Mouse (Mus musculus) heart, postnatal 25 days (tissue): ENCODE measurements around the gene Stxbp4. TPM values are rescaled to one million over a fixed set of nuclear protein-coding genes. Genes with fewer than 3 reads are reported as not detected.

Source experiments
- DNase-seq: peaks from one replicate; pipeline ENCODE4 v3.0.0; 2022; ENCODE audit warnings: low spot score
- intact Hi-C: fragments of 180-260 bp; cut with DNase I; formaldehyde crosslinking; loops from one replicate; pipeline ENCODE4 v1.15.1; 2025
- total RNA-seq, 2 experiments: library from RNA; stranded (reverse); gene quantifications; 2 replicates each; pipeline ENCODE4 v1.2.3; 2021

The Stxbp4 gene
- total RNA-seq, 2 experiments from 2014 or later: 5.0 to 5.8 TPM

DNA sequence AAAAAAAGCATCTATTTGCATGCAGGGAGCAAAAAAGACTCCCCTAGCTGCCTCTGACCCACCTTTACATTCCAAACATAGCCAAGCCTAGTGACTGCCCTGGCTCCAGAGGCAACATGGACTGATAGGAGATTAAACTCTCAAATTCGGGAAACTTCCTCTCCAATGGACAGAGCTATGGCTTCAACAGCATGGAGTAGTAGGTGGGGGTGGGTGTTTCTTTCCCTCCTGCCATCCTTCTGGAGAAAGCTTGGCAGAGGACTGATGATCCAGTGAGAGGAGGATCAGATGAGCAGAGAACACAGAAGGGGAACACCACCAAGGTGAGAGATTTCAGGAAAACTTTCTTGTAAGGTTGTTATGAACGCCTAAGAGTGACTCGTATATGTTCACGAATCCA is 14.7 kb upstream of the Stxbp4 start:
- no peak for DNase-seq
- intact Hi-C loops: no loop called here

DNA sequence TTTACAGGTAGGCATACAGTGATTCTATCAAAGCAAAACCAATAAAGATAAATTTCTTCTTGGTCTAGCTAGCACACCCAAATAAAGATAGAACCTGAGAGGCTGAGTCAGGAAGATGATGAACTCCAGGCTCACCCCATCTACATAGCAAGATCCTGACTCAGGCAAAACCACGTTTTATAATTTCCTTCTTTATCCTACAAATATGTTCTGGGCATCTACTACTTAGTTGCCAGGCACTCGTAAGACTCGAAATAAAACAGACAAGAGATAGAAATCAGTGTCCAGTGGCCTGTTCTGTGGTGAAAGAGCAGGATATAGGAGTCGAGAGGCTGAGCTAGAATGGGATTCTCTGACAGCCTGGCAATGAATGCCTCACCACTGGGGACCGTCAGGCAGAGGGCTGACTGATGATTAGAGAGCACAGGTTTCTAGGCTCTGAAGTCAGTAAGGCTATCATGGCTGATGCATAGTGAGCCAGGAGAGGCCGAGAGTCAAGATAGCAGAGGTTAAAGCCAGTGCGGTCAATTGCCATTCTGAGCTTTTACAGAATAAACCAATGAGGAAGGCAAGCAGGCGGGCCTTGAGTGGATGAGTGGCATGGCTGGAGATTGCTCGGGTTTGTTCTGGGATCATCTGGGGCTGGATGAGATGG is 12.5 kb upstream of the Stxbp4 start:
- DNase-seq: no peak
- intact Hi-C loops: no loop called here

DNA sequence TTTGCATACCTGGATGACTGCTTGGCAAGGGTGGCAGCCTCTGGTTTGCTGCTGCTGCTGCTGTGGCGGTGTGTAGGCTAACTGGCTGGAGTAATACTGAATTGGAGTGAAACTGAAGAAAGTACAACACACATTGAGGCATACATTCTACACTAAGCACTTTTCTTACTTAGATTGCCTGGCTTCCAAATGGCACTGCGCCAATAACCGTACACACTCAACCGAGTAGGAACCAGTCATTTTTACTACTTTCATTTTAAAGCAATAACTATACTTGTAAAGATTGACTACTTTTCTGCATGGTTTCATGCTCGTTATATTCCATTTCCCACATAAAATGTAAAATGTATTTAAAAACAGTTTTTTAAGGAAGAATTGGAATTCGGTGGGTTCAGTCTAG is 11.9 kb upstream of the Stxbp4 start:
- no peak for DNase-seq
- intact Hi-C loops: no loop called here

DNA sequence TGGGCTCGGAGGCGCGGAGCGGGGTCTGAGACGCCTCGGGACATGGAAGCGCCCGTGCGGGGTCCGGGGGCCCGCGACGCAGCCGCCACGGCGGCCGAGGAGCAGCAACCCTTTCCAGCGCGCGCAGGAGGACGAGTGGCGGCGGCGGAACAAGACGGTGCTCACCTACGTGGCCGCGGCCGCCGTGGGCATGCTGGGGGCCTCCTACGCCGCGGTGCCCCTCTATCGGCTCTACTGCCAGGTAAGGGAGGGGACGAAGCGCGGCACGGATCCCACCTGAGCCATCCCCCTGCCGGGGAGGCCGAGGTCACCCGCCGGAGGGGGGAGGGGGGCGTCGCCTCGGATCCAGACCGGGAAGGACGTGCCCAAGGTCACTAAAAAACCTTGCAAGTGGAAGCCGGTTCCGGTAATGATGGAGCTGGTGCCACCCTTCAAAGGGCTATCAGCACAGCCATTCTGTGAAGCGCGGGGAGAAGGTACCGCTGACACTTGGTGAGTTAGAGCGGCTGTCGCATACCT is 487 bp upstream of the Stxbp4 start:
- intact Hi-C loops: no loop called here
- DNase-seq: no peak

DNA sequence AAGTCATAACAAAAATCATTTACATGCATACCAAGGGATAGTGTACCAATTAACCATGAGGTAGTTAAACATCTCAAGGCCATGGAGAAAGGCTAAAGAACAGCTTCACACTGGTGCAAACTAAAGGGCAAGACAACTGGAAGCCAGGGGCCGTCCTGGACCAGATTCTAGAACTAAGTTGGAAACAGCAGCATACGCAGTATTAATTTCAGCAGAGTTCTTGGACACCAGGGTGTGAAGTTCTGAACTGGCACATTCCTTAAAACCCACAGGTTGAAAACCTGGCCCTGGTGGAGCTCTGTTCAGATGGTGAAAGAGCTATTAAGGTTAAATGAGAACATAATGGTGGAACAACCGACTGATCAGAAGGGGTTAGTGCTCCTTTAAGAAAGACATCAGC is 3.2 kb downstream of the Stxbp4 start:
- intact Hi-C loops: no loop called here
- DNase-seq: no peak

DNA sequence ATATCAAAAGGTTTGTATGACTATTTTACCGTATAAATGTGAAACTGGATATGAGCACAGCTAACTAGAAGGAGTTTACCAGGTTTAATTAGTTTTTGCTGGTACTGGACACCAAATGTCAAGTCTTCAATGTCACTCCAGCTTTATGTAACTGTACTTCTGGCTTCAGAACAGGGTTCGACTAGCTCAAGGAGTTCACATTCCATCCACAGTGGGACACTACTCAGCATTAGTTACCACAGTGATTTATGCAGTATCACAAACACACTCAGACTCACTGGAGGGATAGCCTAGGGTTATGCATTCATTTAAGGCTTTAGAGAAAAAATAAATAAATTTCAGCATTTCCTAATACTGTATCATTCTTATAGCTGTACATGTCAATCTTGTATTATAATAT is 5.4 kb downstream of the Stxbp4 start:
- DNase-seq: no peak
- intact Hi-C loops: no loop called here

DNA sequence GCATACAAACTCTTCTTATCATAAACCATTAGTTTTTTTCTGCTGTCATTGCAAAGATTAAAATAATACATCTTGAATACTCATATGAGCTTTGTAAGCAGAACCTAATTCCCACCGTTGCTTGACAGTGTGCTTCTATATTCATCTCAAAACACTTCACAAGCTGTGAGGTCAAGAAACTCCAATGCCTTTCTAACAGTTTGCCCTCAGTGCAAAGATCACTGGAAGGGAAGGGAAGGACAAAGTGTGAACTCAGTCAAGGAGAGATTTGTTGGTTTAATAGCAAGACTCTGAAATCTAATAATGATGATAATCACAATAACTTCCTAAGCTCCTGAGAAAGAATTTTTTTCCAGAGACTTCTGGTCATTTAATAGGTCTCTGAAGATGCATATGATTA is 10.1 kb downstream of the Stxbp4 start:
- intact Hi-C loops: no loop called here
- DNase-seq: no peak

DNA sequence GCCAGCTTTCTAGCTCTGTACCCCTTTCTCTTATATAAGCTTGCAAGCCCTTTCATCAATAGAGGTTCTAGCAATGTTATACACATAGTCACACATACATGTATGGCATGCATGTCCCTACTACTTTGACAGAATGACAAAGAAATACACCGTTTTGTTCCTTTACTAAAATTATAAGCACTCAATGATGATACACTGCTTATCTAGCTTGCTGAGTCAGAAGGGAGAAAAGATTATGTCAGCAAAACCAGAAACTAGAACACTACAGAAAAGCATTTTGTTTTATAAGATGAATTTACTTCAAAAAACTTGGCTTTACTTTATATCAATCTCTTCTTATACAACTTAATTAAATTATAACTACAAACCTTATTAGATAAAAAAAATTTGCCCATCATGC is 12.7 kb downstream of the Stxbp4 start:
- no peak for DNase-seq
- intact Hi-C loops: no loop called here

DNA sequence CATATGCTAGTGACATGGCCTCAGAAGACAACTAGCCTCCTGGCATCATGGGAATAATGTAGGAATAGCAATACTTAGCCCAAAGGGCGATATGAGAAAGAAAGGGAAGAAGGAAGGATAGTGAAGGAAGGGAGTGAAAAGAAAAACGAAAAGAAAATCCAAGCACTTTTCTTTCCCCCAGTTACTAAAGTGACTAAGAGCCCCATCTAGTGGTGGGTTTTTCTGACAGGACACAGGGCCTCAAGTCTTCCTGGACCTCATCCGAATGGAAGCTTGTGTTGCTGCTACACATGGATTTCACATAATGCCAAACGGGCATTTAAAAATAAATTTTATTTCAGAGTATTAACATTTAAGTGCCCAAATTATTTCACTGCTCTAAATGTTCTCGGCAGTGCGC is 14.4 kb downstream of the Stxbp4 start:
- intact Hi-C loops: no loop called here
- no peak for DNase-seq

DNA sequence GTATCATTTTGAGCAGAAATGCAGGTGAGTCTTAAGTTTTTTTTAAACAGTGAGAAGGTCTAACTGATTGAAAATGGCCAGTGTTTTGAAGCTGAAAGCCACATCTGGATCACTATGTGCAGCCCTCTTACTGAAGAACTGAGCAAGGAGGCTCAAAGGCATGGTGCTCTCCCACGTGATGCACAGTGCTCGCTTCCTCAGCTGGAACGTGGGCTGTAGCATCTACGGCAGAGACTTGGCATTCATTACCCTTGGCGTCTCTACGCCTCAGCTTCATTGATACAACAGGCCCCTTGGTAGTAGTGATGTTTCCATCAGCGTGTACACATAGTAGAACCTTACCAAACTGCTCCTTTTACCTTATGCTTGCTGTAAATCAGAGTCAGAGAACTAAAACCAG is 15.4 kb downstream of the Stxbp4 start:
- intact Hi-C loops: no loop called here

DNA sequence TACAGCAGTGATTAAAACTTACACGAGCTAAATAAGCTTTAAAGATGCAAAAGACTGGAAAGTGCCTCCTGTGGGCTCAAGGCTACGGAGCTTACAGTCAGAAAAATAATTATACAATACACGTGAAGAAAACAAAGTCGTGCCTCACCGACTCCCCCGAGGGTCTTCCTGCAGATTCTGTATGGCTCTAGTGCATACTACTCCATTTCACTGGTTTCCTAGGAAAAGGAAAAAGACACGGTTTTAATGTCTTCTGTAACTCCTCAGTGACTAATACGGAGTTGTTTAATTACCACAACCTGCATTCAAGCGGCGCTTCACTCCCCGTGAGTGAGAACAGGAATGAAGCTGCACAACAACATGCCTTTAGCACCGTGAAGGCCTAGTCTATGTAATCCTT is 15.8 kb downstream of the Stxbp4 start:
- intact Hi-C loops: no loop called here
- DNase-seq: no peak

More for the DNA sequence above, 15.4 kb downstream of the Stxbp4 start:
- DNase-seq: no peak

DNA sequence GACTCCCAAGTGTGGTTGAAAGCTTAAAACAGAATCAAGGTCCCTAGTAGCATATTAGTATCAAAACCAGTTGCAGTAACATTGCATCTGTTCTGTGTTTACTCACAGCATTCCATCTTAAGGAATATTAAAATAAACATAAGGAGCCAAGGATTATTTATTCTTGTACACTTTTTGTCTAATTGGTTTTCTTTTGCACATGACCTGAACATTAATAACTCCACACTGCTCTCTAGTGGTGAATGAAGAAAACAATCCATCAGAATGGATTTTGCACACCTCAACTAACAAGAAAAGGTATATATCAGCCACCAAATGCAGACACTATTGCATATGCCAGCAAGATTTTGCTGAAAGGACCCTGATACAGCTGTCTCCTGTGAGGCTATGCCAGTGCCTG is 21.5 kb downstream of the Stxbp4 start:
- intact Hi-C loops: loop anchor here (2.0 to 5.0 kb wide), 3 partner anchors 199 to 629 kb away; no protein-coding TSS in a partner anchor
- DNase-seq: no peak

DNA sequence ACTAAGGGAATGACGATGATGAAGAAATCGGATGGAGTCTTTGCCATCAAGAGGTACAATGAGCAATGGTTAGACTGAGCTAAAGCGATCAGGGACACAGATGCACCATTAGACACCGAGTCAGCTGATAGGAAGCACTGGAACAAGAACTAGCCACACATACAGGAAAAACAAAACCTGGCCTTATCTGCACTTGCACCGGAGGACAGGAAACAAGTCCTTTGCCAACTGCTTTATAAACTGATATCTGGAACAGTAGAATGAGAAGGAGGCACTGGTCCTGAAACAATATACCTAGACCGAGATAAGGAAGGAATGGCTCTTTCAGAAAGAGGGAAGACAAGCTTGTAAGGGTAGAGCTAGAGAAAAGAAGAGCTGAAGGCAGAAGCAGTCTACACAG is 23.1 kb downstream of the Stxbp4 start:
- no peak for DNase-seq
- intact Hi-C loops: loop anchor here (5.0 kb wide), 2 partner anchors 197 to 627 kb away; no protein-coding TSS in a partner anchor

DNA sequence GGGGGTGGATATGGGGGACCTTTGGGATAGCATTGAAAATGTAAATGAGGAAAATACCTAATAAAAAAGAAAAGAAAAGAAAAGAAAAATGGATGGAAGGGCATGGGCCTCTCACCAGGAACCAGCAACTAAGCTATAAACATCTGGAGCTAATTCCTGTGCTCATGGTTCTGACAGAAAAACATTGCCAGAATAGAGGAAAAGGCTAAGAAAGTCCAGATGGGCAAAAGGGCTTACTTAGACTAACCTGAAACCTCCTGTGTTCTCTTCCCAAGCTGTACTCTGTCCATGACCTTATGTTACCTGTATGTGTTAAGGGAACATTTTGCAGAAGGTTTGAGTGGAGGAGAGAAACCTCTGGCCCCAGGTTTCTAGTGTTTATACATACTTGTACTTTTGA is 25.8 kb downstream of the Stxbp4 start:
- intact Hi-C loops: no loop called here

DNA sequence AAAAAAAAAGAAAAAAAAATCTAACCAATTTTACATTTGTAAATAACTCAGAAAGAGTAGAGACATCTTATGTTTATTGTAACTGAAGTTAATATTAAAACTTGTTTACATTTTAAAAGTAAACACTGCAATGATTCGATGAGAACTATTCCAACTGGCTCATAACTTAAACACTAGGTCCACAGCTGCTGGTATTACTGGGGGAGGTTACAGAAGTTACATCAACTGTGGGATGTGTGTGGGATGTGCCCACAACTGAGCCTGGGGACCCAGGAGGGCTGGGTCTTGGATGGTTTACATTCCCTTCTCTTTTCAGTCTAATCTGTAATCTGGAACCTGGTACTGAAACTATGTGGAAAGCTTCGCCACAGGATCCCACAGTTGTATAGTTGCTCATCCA is 34.8 kb downstream of the Stxbp4 start:
- DNase-seq: no peak
- intact Hi-C loops: no loop called here

More for the DNA sequence above, 25.8 kb downstream of the Stxbp4 start:
- DNase-seq: no peak

DNA sequence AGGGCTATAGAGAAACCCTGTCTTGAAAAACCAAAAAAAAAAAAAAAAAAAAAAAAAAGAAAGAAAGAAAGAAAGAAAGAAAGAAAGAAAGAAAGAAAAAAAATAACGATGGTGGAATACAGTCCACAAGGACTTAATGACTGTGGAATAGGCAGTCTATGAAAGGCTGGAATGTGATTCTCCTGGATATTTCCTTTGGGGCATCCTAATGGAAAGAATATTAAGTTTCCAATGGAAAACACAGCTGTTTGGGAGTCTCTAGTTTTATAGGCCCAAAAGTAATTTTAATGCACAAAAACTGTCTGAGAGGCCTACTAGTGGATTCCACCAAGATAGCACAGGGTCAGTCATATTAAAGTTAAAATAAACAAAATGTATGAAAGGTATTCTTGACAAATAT is 42.1 kb downstream of the Stxbp4 start:
- DNase-seq: no peak
- intact Hi-C loops: no loop called here

DNA sequence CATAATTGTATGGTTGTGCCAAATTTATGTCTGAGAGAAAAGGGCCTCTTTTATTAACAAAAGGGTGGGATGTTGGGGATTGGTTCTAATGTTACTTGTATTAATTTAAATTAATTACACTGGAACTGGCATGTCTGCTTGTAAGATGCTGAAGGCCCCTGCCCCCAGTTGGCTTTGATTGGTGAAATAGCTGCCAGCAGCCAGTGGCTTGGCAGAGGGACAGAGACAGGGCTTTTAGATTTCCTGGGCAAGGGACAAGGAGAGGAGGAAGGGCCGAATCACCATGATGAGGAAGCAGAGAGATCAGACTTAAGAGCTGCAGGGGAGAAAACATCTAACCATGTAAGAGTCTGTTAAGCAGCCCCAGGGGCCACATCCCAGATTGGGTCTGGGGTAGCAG is 46.9 kb downstream of the Stxbp4 start:
- no peak for DNase-seq
- intact Hi-C loops: no loop called here

DNA sequence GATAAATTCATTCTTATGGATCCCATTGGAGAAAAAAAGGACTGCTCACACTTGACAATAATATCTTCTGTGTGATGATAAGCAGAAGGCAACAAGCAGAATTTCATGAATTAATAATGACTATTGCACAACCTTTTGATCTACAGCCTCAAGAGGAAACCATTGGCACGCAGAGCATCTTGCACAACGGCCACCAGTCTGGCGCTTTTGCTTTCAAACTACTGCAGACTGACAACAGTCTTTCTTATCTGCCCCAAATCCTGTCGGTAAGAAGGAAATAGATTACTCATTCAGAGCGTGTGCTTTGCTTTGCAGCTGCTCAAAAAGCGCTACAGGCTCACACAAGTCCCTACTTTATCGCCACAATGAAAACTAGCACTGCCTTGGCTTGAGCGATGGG is 51.7 kb downstream of the Stxbp4 start:
- intact Hi-C loops: no loop called here
- peak; percentile 17 for DNase-seq

DNA sequence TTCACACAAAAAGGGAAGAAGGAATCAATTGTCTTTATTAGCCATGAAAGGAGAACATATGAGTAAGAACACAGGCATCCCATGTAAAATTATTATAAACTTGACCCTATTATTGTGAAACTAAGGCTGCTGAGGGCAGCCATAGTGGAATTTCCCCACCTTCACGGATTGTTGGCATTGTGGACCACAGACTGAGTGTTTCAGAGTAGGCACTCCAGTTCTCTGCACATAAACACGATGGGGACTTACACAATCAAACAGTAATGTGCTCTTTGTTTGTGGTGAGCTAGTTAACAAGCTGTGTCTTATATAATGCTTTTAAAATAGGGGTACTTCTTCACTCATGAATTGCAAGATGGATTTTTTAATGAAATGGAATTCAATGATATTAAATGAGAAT is 52.1 kb downstream of the Stxbp4 start:
- intact Hi-C loops: no loop called here
- DNase-seq: no peak

DNA sequence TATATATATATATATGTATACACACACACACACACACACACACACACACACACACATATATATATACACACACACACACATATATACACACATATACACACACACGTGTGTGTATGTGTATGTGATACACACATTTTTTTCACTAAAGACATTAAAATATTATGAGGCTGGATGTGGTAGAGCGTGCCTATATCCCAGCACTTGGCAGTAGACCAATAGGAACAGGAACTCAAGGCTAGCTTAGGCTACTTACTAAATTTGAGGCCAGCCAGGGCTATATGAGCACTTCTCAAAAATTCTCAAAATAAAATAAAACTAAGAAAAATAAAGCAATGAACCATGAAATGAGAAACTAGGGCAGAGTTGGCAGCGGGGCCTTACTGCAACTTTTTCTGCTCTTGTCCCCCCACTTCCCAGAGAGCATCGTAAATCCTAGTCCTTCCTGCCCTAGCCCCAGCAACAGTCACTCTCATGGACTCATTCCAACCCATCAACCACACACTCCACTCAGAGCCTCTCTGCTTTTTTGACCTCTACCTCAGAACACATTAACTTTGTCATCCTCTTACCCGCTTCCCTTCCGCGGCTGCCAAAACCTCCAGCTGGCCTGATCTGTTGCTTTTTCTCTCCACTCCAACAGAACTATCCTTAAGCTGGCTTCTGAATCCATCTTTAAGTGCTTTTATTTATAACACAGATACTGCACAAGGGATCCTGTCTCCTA is 60.7 kb downstream of the Stxbp4 start:
- DNase-seq: peak; percentile 7
- intact Hi-C loops: no loop called here

DNA sequence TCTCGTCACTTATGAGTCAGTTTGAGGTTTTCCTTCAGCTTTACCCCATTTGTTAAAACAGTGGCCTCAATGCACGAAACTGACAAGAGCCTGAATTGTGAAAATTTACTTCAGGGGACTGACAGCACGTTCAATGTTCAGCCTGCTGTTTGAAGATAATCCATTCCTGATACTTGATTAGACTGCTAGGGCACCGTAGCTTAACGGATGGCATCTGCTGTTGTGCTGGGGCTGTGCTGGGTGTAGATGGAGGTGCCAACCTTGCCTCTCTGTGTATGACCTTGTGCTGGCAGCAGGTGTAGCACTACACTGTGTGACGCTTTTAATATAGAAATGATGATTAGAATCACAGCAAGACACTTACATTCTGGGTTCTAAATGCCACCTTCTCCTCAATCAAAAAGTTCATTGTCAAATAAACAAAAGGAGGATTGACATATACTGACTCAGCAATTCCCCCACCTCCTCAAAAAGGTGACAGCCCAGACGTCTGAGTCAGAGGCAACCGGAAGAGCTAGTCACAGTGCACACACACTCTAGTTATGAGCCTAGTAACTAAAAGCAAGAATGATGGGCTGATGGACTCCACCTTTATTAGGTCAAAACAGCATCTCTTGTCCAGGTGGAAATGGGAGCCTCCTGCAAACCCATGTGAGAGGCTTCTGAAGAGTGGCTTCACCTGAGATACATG is 61.5 kb downstream of the Stxbp4 start:
- no peak for DNase-seq
- intact Hi-C loops: no loop called here
